Comparison of ENCODE assay signal across 22 mouse cellular contexts in genomic region chr14:59548532-59548931, GRCm38 (mm10). TPM values are rescaled to one million over a fixed set of nuclear protein-coding genes. Genes with fewer than 3 reads are reported as not detected.
A peak's percentile ranks its signal among the peaks of the same experiment; 100 is the strongest.
DNase-seq lines count a peak whose midpoint lies in the region; ATAC-seq and TF ChIP-seq lines count a peak whose summit lies in the region.
"Had no signal": no experiment of that assay in that cellular context is flagged by ENCODE, and none has a peak within 500 bp of the region (broad histone marks: within the 10 kb centered on the region; RNA-seq: fewer than 3 reads in every experiment).

No protein-coding gene starts in this region.

- DNase-seq in heart, adult 11 months = peak; percentile 68
- DNase-seq in heart, adult 9 months (ENCODE audit: low spot score in 2 of 2) = no peak
- no peak for DNase-seq in limb, embryonic 10.5 days (ENCODE audit: low spot score)
- peak; percentile 34 for DNase-seq in testis, postnatal 10 days (ENCODE audit: low spot score)
- no peak for DNase-seq in testis, postnatal 14 days (ENCODE audit: low spot score)
- DNase-seq in thymus, adult 2 months = no peak
- DNase-seq in adrenal gland, adult 8-10 months = no peak
- DNase-seq: embryo, embryonic 11 days; kidney, adult 11 months; right cerebral cortex, postnatal 14 days; thymus, adult 18-20 months; thymus, postnatal 4 days had no signal

- peaks cover 6% of the 10 kb centered on the region; the same call in 1 of the 2 replicates for H3K4me1 ChIP-seq in limb, embryonic 12.5 days (replicated peaks)
- H3K4me1 ChIP-seq in limb, embryonic 10.5 days = no peaks in the 10 kb centered on the region
- H3K4me1 ChIP-seq in thymus, adult 2 months (replicated peaks; ENCODE audit: control insufficient read depth, insufficient read depth, low read length) = 0 out of 2 replicates have a peak, but pooled peaks cover 2% of the 10 kb centered on the region
- H3K4me1 ChIP-seq: forebrain, embryonic 12.5 days; midbrain, embryonic 13.5 days; neural tube, embryonic 12.5 days had no signal

- 0 out of 2 replicates have a peak overlapping the region, but pooled peaks have one; percentile 20 for H3K27ac ChIP-seq in limb, embryonic 12.5 days
- H3K27ac ChIP-seq in limb, embryonic 10.5 days = no peak overlapping the region
- no peak overlapping the region for H3K27ac ChIP-seq in thymus, adult 2 months (ENCODE audit: control insufficient read depth, insufficient read depth, low read length)
- H3K27ac ChIP-seq: embryonic facial prominence, embryonic 13.5 days; forebrain, embryonic 12.5 days; kidney, postnatal 0 days; liver, embryonic 14.5 days; midbrain, embryonic 13.5 days; neural tube, embryonic 12.5 days had no signal

- no peak overlapping the region for H3K4me3 ChIP-seq in limb, embryonic 12.5 days (replicated peaks)
- no peak overlapping the region for H3K4me3 ChIP-seq in limb, embryonic 10.5 days
- no peak overlapping the region for H3K4me3 ChIP-seq in thymus, adult 2 months (ENCODE audit: control insufficient read depth, insufficient read depth, low read length)
- H3K4me3 ChIP-seq: embryonic facial prominence, embryonic 13.5 days; erythroblast, embryonic 14.5 days; forebrain, embryonic 12.5 days; megakaryocyte, embryonic 14.5 days; midbrain, embryonic 13.5 days; neural tube, embryonic 12.5 days had no signal

- no peaks in the 10 kb centered on the region for H3K9me3 ChIP-seq in limb, embryonic 12.5 days
- H3K9me3 ChIP-seq in limb, embryonic 10.5 days (replicated peaks) = no peaks in the 10 kb centered on the region
- H3K9me3 ChIP-seq: embryonic facial prominence, embryonic 13.5 days; forebrain, embryonic 12.5 days; megakaryocyte, embryonic 14.5 days; midbrain, embryonic 13.5 days; neural tube, embryonic 12.5 days had no signal

- H3K27me3 ChIP-seq in limb, embryonic 12.5 days = no peaks in the 10 kb centered on the region
- H3K27me3 ChIP-seq in limb, embryonic 10.5 days (ENCODE audit: low read depth, poor library complexity, severe bottlenecking) = no peaks in the 10 kb centered on the region
- no peaks in the 10 kb centered on the region for H3K27me3 ChIP-seq in thymus, adult 2 months (ENCODE audit: control insufficient read depth, insufficient read depth, low read length)
- H3K27me3 ChIP-seq: embryonic facial prominence, embryonic 13.5 days; forebrain, embryonic 12.5 days; megakaryocyte, embryonic 14.5 days; midbrain, embryonic 13.5 days; neural tube, embryonic 12.5 days; Patski had no signal

- no peak overlapping the region for H3K4me2 ChIP-seq in limb, embryonic 12.5 days
- H3K4me2 ChIP-seq: embryonic facial prominence, embryonic 13.5 days; forebrain, embryonic 12.5 days; midbrain, embryonic 13.5 days; neural tube, embryonic 12.5 days had no signal

- 63% methylated on average over 2 of the region's 2 CpGs for WGBS in limb, embryonic 12.5 days
- 78% methylated on average over 2 of the region's 2 CpGs for WGBS in limb, embryonic 10.5 days
- 92% methylated on average over 2 of the region's 2 CpGs for WGBS in thymus, adult 2 months

- H3K36me3 ChIP-seq in limb, embryonic 12.5 days = peaks cover 3% of the 10 kb centered on the region; the same call in 1 of the 2 replicates
- 0 out of 2 replicates have a peak, but pooled peaks cover 2% of the 10 kb centered on the region for H3K36me3 ChIP-seq in limb, embryonic 10.5 days
- no peaks in the 10 kb centered on the region for H3K36me3 ChIP-seq in thymus, adult 2 months (ENCODE audit: control insufficient read depth, insufficient read depth, low read length)
- H3K36me3 ChIP-seq: embryonic facial prominence, embryonic 13.5 days; forebrain, embryonic 12.5 days; midbrain, embryonic 13.5 days; neural tube, embryonic 12.5 days had no signal

- TF ChIP-seq CTCF in thymus, adult 2 months (IDR thresholded peaks at IDR 0.05; ENCODE audit: borderline replicate concordance, control insufficient read depth, extremely low read depth, insufficient read depth, low read length, poor library complexity) = no peak

- H3K9ac ChIP-seq in limb, embryonic 12.5 days (replicated peaks) = no peak overlapping the region
- H3K9ac ChIP-seq: embryonic facial prominence, embryonic 13.5 days; forebrain, embryonic 12.5 days; liver, embryonic 14.5 days; midbrain, embryonic 13.5 days; neural tube, embryonic 12.5 days had no signal

- no peak for TF ChIP-seq POLR2A in thymus, adult 2 months (IDR thresholded peaks at IDR 0.05; ENCODE audit: control insufficient read depth, extremely low read depth, insufficient read depth, low read length, poor library complexity)

- 0 out of 2 replicates have a peak, but pooled peaks have one; percentile 73 for ATAC-seq in limb, embryonic 12.5 days (ENCODE audit: insufficient number of reproducible peaks, insufficient read depth, low FRiP score, low TSS enrichment, low read depth)
- ATAC-seq: midbrain, embryonic 13.5 days had no signal

RNA-seq across cellular contexts. Expression of gene Cdadc1, which starts 49.2 kb away (rescaled TPM):
- polyA plus RNA-seq in limb, embryonic 12.5 days (2016; fragmentation: Nextera tagmentation; extraction: Ambion mirVana) = 33.1 and 35.5 TPM in 2 replicates
- polyA plus RNA-seq in limb, embryonic 10.5 days (2016; fragmentation: Nextera tagmentation; extraction: Ambion mirVana) = 27.3 and 29.2 TPM in 2 replicates
- polyA plus RNA-seq in thymus, adult 2 months (2012; rRNA removed) = 6.2 and 6.4 TPM in 2 replicates
- total RNA-seq in adrenal gland, adult 8-10 months (2022) = 10 to 100 TPM; 67.8 to 82.0 (median 78.5) TPM

Comparison
In these comparisons a context has a peak if more than half of its experiments do, and no peak if none do; other contexts are left out.
1. DNase-seq: peak in heart, adult 11 months (single experiment) and testis, postnatal 10 days (single experiment); none in heart, adult 9 months (0 of 2), limb, embryonic 10.5 days (single experiment), testis, postnatal 14 days (single experiment), thymus, adult 2 months (single experiment) and adrenal gland, adult 8-10 months (single experiment).